Mouse (Mus musculus): Measurements from ENCODE around the gene Frmd4b.

Gene Frmd4b

GRCm38 (mm10) chr6:97478981-97479860, 138.1 kb downstream of the Frmd4b start:
- no peak for DNase-seq (ENCODE audit: low spot score in 2 of 2)

GRCm38 (mm10) chr6:97473672-97474071, 143.7 kb downstream of the Frmd4b start:
- no peak for DNase-seq (ENCODE audit: low spot score in 2 of 2)

- DNase-seq (ENCODE audit: low spot score in 2 of 2): no peak
These were observed 144.3 kb downstream of the Frmd4b start for GRCm38 (mm10) chr6:97472873-97473550.

GRCm38 (mm10) chr6:97463898-97464524, 153.3 kb downstream of the Frmd4b start:
- no peak for DNase-seq (ENCODE audit: low spot score in 2 of 2)

GRCm38 (mm10) chr6:97462421-97462820, 154.9 kb downstream of the Frmd4b start:
- DNase-seq (ENCODE audit: low spot score in 2 of 2): no peak

GRCm38 (mm10) chr6:97459112-97459511, 158.2 kb downstream of the Frmd4b start:
- DNase-seq (ENCODE audit: low spot score in 2 of 2): no peak

- DNase-seq (ENCODE audit: low spot score in 2 of 2): no peak
These were observed 159.0 kb downstream of the Frmd4b start for GRCm38 (mm10) chr6:97458358-97458757.

GRCm38 (mm10) chr6:97457954-97458353, 159.4 kb downstream of the Frmd4b start:
- no peak for DNase-seq (ENCODE audit: low spot score in 2 of 2)

GRCm38 (mm10) chr6:97457210-97457609, 160.1 kb downstream of the Frmd4b start:
- DNase-seq (ENCODE audit: low spot score in 2 of 2): no peak

- no peak for DNase-seq (ENCODE audit: low spot score in 2 of 2)
These were observed 165.1 kb downstream of the Frmd4b start for GRCm38 (mm10) chr6:97452223-97452622.

- DNase-seq (ENCODE audit: low spot score in 2 of 2): no peak
These were observed 167.5 kb downstream of the Frmd4b start for GRCm38 (mm10) chr6:97449806-97450205.

- DNase-seq (ENCODE audit: low spot score in 2 of 2): no peak
These were observed 170.3 kb downstream of the Frmd4b start for GRCm38 (mm10) chr6:97447020-97447419.

GRCm38 (mm10) chr6:97444145-97444544, 173.2 kb downstream of the Frmd4b start:
- DNase-seq (ENCODE audit: low spot score in 2 of 2): no peak

GRCm38 (mm10) chr6:97443522-97443921, 173.8 kb downstream of the Frmd4b start:
- no peak for DNase-seq (ENCODE audit: low spot score in 2 of 2)

- DNase-seq (ENCODE audit: low spot score in 2 of 2): no peak
These were observed 176.0 kb downstream of the Frmd4b start for GRCm38 (mm10) chr6:97441357-97441756.

- no peak for DNase-seq (ENCODE audit: low spot score in 2 of 2)
These were observed 178.3 kb downstream of the Frmd4b start for GRCm38 (mm10) chr6:97438918-97439645.

- DNase-seq (ENCODE audit: low spot score in 2 of 2): no peak
These were observed 182.6 kb downstream of the Frmd4b start for GRCm38 (mm10) chr6:97434753-97435152.

- peak; percentile 30 to 44 for DNase-seq (ENCODE audit: low spot score in 2 of 2)
These were observed 185.9 kb downstream of the Frmd4b start for GRCm38 (mm10) chr6:97431309-97432004.

GRCm38 (mm10) chr6:97430519-97430918, 186.8 kb downstream of the Frmd4b start:
- no peak for DNase-seq (ENCODE audit: low spot score in 2 of 2)

- no peak for DNase-seq (ENCODE audit: low spot score in 2 of 2)
These were observed 187.5 kb downstream of the Frmd4b start for GRCm38 (mm10) chr6:97429688-97430343.
